Mouse (Mus musculus): ENCODE measurements around the gene Ocln.

Gene Ocln

DNA sequence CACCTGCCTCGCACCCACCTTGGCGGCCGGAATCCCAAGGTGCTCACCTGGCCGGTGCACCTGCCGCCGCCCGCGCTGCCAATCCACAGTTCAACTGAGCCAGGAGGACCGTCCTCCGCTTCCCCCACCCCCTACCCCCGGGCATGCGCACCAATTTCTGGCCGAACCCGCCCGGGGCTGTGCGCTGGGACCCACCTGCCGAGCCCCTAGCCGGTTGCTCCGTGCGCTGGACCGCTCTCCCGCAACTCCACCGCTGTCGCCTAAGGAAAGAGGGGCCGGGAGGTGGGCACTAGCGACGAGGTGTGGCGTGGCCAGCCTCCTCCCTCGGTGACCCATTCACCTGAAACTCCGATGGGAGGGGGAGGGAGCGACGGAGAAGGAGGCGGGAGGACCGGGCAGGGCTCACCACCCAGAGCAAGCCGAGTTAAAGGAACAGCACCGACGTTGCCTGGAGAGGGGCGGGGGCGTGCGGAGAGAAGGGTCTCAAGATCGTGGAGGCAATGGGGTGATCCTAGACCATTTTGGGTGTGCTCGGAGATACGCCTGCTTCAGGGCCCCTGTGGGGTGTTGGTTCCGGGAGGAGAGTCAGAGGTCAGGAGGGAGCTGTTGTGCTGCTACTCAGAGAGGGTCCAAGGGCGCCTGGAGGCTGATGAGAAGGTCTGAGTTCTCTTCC lies at the start of gene Ocln:
Gene Ocln (minus strand): TSS at position 350 of the 673 bp plus-strand sequence.
- peak; percentile 82 to 87 for DNase-seq

DNA sequence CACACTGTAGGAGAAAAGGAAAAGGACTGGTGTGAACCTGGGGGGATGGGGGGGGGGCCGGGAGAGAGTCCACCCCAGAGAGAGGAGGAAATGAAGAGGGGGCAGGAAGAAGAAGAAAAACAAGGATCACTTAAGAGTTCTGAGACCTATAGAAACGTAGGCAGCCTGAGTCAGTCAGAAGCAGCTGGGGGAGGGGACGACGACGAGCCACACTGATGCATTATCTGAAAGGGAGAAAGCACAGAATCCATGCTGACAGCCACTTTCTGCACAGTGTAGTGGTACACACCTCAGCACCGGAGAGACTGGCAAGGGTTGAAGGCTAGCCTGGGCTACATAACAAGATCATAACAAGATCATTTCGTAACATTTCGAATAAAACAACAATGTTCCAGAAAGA lies 48.5 kb upstream of the Ocln start:
- DNase-seq = no peak

DNA sequence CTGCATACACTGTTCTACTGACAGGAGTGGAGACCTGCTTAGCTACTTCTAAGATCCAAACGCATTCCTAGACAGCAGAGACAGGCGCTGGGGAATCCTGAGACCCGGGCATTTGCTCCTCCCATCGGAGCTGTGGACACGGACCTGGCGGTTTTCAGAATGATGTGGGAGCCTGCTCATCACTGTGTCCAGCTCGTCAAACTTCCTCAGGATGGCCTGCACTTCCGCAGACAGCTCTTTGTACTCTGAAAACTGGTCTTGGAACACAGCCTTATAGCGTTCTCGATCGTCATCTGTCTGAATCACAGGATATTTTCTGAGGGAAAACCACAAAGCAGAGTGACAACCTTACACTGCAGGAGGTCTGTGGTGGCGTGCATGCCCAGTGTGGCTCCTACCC lies 47.8 kb upstream of the Ocln start:
- no peak for DNase-seq

DNA sequence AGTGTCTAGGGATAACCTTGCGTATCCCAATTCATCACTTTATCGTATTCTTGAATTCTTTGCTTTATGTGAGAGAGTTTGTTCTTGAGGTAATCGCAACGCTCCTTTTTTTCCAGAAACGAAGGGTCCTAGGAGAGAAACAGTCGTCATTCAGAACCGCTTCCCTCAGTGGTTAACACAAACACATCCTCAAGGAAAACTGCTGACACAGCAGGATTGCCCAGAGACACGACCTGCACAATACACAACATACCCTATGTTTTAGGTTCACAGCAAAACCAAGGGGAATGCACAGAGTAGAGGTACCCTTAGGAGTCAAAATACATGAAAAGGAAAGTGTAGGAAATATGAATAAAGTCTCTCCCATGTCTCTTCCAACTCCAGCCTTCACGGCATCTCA lies 44.8 kb upstream of the Ocln start:
- DNase-seq = no peak

DNA sequence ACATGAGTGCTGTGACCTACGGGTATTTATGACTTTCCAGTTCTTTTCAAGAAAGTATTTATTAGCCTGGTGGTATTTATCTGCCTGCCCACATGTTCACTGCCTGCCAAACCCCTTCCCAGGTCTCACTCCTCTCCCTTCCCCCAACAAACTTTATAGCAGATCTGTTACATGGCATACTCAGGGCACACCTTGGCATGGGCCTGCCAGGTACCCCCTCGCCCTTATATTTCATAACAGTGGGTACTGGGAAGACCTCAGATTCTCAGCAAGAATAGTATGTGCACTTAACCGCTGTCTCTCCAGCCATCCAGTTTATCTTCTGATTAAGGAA lies 43.0 kb upstream of the Ocln start:
- no peak for DNase-seq

DNA sequence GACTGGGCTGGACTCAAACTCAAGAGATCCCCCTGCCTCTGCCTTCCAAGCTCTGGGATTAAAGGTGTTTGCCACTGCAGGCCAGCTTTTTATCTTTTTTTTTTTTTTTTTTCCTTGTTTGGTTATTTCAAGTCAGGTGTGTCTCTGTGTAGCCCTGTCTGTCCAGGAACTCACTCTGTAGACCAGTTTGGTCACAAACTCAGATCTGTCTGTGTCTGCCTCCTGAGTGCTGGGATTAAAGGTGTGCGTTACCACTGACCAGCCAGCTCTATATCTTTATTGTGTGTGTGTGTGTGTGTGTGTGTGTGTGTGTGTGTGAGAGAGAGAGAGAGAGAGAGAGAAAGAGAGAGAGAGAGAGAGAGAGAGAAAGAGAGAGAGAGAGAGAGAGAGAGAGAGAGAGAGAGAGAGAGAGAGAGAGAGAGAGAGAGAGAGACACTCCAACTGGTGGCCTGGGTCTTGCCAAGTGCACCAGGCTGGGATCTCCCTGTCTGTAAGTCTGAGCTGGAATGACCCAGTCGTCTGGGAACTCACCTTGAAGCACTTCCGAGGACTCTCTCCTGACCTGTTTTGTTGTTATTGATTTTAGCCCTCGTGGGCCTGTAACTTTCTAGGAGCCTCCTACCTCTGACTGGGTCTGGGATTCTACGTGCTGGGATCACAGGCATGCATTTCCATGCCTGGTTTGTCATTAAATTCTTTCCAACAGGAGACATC lies 42.5 kb upstream of the Ocln start:
- no peak for DNase-seq

DNA sequence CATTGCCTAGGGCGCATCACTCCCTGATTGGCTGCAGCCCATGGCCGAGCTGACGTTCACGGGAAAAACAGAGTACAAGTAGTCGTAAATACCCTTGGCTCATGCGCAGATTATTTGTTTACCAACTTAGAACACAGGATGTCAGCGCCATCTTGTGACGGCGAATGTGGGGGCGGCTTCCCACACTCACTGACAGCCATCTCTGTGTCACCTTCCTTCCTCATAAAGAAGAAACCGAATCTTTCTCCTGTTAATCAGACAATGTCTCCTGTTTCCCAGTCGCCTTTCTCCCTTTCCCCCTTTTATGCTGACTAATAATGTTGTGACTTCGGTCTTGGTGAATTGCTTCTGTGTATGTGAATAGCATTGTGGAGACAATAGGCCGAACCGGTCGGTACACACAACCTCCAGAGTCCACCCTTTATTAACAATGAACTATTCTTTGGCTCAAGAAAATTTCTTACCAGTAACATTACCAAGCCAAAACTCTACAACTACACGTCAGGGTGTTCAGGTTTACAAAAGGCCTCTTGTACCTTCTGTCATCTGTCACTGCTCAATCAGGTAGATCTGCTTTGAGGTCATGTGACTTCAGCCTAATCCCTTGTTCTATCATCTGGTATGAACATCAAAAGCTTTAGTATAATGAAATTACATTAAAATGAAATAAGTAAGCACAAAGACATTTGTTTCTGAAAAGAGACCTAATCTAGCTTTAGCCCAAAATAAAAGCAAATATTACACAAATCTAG lies 41.7 kb upstream of the Ocln start:
- DNase-seq = peak; percentile 31 to 33

DNA sequence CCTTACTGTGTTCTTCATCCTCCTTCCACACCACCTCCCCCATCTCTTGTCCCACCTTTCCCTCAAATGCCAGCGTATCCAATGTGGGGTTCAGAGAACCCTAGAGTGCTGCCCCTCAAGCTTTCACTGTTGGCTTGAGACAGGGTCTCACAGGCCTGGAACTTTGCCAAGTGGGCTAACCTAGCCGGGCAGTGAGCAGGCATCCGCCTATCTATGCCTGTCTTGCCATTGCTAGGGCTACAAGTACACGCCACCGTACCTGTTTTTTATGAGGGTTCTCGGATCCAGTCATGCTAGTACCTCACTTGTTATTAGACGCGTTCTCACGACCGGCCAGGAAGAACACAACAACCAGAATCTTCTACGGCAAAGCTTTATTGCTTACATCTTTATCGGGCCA lies 36.1 kb upstream of the Ocln start:
- peak; percentile 16 to 20 for DNase-seq

DNA sequence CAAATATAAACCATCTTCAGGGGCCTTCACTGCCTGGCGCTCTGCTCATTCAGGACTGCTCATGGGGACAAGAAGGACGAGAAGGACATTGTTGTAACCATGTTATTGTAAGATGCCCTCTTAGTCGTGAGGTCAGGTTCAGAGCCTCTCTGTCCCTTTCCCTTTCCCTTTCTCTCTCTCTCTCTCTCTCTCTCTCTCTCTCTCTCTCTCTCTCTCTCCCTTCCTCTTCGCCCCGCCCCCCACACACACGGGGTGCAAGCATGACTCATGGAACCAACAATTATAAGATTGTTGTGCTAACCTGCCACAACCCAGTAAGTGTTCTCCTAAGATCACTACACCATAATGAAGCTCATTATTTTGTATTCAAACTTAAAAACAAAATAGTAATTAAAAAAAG lies 29.6 kb upstream of the Ocln start:
- no peak for DNase-seq

DNA sequence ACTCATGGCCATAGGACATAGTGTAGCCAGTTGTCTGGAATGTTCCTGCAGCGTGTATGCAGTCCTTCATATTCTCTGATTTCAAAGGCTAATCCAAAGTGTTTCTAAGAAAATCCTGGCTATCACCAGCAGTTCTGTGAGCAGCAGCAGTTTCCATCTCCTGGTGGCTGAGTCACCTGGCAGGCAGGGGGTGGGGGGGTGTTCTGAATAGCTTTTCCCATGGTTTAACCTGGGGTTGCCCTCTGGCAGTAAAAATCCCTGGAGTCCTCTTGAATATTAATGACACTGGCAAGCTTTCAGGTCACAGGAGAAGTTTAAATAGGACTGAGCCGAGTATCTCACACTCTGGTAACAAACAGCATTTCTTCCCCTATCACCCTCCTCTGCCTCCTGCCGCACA lies 29.2 kb upstream of the Ocln start:
- no peak for DNase-seq

DNA sequence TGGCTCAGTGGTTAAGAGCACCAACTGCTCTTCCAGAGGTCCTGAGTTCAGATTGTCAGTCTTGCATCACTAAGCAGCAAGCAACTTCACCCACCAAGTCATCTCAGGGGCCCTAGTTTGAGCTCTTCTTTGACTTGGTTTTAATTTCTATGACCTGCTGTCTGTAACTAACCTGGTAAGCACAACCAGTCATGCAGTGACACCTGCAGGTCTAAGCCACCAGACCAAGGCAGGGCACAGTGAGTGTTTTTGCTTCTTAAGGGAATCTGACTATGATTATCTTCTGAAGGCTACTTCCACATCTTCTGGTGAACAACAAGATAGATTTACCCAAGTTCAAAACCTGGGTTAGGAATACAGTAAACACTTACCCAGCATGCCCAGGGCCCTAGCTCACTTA lies 27.4 kb upstream of the Ocln start:
- no peak for DNase-seq

DNA sequence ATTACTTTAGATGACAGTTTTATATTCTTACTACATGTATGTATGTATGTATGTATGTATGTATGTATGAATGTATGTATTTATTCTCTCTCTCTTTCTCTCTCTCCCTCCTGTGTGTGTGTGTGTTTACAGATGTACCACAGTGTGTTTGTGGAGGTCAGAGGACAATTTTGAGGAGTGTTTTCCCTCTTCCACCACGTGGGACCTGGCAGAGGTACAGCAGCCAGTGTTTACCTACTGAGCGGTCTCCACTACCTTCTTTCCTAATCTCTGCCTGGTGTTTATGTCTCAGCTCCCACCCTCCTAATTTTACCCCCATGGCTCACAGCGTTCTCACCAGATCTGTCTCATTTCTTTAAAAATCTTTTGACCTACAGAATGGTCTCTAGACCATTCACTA lies 26.7 kb upstream of the Ocln start:
- no peak for DNase-seq

DNA sequence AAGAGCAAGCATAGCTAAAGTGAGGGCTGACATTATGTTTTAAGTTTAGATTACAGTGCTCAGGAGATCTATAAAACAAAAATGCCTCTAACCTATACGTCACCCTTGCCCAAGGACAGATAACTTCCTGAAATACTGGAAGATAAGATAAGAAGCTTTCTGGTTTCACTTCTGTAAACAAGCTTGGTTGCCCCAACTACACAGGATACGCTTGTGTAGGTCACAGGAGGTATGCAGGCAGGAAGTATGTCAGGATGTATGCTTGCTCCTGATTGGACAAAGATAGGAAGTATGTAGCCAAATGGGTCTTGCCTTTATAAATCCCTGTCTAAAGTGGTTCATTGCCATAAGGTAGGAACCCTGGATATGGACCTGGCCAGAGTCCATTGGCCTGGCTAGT lies 23.4 kb upstream of the Ocln start:
- no peak for DNase-seq

DNA sequence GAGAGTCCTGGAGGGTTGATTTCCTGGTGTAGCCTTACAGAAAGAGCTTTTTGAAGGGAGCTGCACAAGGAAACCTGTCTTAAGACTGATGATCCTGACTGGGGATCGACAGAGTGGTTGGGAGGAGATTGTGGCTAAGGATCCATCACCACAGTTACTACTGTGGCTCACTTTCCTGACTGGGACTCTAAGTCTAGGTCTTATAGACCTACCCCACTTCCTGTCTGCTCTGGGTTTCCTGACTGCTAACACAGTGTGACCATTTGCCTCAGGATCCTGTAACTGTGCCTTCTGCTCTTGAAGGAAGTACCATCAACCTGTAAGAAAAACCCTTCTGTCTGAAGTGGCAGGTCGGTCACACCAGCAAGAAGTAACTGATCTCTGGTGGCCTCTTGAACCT lies 18.2 kb upstream of the Ocln start:
- no peak for DNase-seq

DNA sequence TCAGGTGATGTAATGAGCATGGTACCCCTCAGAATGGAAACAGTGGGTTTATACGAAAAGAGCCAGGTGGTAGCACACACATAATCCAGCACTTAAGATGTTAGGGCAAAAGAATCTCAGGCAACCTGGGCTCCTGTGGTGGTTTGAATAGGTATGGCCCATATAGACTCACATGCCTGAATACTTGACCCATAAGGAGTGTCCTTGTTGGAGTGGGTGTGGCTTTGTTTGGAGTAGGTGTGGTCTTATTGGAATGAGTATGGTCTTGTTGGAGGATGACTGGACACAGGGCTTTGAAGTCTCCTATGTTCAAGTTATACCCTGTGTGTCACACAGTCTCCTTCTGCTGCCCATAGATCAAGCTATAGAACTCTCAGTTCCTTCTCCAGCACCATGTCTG lies 15.8 kb upstream of the Ocln start:
- no peak for DNase-seq

DNA sequence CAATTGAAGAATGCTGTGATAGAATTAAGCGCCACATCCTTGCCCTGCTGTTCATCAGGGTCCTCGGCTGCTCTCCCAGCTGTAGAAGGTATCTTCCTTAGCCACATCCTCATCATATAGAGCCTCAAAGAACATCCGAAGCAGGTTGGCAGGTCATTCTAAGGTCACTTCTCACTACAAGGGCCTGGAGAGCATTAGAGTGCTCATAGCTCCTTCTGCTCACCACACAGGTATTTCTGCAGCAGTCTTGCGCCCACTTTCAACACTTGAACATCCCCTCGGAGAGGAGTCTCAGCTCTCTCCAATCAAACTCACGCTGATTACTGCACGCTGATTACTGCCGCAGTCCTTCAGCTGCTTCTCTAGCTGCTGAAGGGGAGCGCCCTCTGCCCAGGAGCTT lies 6.9 kb upstream of the Ocln start:
- DNase-seq = no peak

DNA sequence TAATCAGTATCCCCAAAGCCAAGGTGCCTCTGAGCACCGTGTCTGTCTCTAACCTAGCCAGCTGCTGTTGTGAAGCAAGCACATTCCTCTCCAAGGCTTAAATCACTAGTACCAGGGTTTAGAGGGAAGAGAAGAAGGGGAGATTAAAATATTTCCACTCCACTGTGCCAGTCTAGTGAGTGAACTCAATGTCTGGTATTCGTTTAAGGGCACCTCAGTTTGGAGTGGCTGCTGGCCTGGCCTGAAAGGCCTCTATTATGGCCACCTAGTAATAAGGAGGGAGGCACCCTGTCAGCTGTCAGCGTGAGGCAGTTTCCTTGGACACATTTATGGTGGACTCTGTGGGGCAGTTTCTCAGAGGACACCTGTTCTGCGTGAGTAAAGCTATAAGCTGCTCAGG lies 4.5 kb upstream of the Ocln start:
- no peak for DNase-seq

DNA sequence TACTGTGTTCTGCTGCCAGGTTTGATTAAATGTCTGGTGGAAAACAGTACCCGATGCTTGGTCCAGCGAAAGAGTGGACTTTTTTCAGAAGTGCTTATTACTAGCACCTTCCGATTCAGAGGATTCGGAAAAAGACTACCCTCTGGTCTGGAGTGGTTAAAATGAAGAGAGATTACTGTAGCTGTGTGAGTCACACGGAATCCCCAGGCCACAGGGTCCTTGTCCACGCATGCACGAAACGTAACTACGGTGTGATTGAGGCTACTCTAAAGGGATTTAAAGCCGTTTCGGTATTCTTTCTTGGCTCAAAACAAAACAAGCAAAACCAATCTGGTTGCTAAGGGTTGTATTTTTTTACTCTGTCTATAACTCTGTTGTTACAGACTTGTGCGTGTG lies 522 bp upstream of the Ocln start:
- DNase-seq = peak in 1 of 2 experiments; percentile 4

DNA sequence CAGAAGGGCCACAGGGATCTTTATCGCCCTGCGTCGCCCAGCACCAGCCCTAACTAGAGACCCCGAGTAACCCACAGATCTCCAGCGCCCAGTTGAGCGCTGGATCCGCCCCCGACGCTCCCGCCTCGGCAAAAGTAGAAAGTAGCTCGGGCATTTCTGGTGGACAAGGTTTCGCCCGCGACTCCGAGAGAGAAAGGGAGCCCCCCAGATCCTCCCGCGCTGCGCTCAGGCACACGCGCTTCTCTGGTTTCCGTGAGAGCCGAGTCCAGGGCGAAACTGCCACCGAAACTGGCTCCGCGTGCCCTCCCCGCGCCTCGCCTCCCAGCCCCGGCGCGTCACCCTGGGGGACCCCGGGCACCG lies 529 bp downstream of the Ocln start:
- DNase-seq = no peak

DNA sequence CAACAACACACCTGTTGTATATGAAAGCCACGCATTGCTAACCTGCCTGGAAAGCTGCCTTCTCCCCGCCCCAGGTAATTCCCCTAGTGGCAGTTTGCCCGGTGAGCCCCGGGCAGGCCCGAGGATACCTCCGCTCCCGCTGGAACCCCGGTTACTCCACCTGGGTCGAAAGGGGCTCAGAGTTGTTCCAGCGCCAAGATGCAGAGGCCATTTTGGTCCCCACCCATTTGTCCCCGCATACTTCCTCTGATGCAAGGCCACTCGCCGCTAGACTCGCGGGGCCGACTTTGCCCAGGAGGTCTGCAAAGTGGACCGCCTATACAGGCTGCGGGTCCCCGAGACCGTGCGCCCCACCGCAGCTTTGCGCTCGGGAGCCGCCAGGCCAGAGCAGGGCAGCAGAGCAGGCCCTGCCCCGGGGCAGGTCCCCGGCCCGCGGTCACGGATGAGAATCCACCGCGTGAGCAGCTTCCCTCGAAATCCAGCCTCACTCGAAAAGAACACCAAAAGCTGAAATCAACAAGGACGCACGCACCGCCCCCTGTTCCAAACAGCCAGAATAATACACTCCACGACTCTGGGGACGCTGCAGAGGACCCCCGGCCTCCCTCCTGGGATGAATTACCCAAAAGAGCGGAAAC lies 1.0 kb downstream of the Ocln start:
- peak; percentile 44 to 52 for DNase-seq

DNA sequence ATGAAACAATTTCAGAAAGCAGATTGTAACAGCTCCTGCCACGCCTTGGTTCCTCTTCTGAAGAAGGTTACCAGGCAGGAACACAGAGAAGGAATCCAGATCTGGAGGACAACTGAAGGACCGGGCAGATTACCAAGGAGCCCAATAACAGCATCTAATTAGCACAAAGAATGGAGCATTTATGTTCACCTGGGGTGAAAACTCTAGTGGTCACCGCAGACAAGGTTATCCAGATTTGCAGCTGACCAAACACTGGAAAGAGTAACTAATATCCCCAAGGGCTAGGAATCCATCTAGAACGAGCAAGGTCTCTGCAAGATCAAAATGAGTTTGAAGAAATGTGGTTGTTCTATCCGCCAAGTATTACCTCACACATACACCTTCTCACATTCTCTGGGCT lies 5.2 kb downstream of the Ocln start:
- DNase-seq = no peak

DNA sequence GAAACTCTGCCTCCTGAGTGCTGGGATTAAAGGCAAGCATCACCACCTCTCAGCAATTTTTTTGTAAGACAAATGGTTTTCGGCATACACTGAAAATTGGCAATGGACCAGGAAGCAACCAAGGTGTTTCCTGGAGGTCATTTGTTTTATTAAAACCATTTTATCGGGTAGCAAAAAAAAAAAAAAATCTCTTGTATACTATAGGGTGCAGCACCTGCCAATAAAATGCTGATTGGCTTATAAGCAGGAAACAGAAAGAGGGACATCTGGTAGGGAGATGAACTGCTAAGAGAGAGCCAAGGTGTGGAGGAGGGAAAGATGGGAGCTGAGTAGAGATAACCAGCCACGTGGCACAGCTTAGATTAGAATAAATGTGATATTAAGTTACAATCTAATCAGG lies 7.0 kb downstream of the Ocln start:
- DNase-seq = peak; percentile 13 to 61

DNA sequence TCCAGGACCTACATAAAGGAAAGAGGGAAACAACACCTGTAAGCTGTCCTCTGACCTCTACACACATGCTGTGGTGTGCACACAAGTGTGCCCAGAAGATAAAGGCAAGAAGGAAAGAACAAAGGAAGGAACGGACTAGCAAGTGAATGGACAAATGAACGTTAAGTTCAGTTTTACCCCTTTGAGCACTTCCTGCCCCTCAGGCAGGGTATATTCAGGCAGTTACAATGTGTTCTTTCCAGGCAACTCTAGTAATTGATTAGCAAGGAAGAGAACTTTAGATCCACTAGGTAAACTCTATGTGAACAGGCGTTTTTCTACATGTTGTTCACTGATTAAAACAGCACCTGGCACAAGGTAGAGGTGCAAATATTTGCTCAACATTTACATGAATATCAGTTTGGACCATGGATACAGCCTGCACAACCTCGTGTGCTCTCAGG lies 8.3 kb downstream of the Ocln start:
- DNase-seq = no peak

Measured in cerebellum, postnatal 10 days (tissue).